Mouse (Mus musculus) heart, embryonic 11.5 days (tissue): ENCODE data around the gene Plcd3. TPM values are rescaled to one million over a fixed set of nuclear protein-coding genes. Genes with fewer than 3 reads are reported as not detected.

Experiments used
- ATAC-seq: fragments of 200-750 bp; cut with Nextera tagmentation; replicated peaks from 2 replicates; pipeline ENCODE4 v1.8.0; 2017; ENCODE audit warnings: moderate library complexity; ENCODE audit not compliant: insufficient number of reproducible peaks, low FRiP score, low TSS enrichment
- H3K27ac ChIP-seq: fragments of 300-500 bp; sonication (generic); 2 replicates; pipeline ENCODE4 v1.5.1; 2014; ENCODE audit warnings: mild to moderate bottlenecking, low read depth, low read length
- H3K27me3 ChIP-seq: fragments of 300-500 bp; sonication (generic); 2 replicates; pipeline ENCODE4 v1.6.1; 2014; ENCODE audit warnings: mild to moderate bottlenecking, low read length, mixed read lengths; ENCODE audit not compliant: control insufficient read depth, insufficient read depth
- H3K36me3 ChIP-seq: fragments of 300-500 bp; sonication (generic); 2 replicates; pipeline ENCODE4 v1.6.1; 2014; ENCODE audit warnings: mild to moderate bottlenecking, low read length, moderate library complexity, mixed read lengths; ENCODE audit not compliant: control insufficient read depth, insufficient read depth
- H3K4me1 ChIP-seq: fragments of 300-500 bp; sonication (generic); 2 replicates; pipeline ENCODE4 v1.6.1; 2014; ENCODE audit warnings: low read length; ENCODE audit not compliant: control insufficient read depth, insufficient read depth
- H3K4me2 ChIP-seq: fragments of 300-500 bp; sonication (generic); 2 replicates; pipeline ENCODE4 v1.6.1; 2014; ENCODE audit warnings: mild to moderate bottlenecking, moderate library complexity
- H3K4me3 ChIP-seq: fragments of 300-500 bp; sonication (generic); 2 replicates; pipeline ENCODE4 v1.5.1; 2014; ENCODE audit warnings: low read depth, low read length
- H3K9ac ChIP-seq: fragments of 300-500 bp; sonication (generic); 2 replicates; pipeline ENCODE4 v1.6.1; 2014; ENCODE audit warnings: mild to moderate bottlenecking, low read depth, low read length, moderate library complexity
- H3K9me3 ChIP-seq: fragments of 300-500 bp; sonication (generic); replicated peaks from 2 replicates; pipeline ENCODE4 v1.6.1; 2016; ENCODE audit warnings: low read length; ENCODE audit not compliant: control insufficient read depth
- WGBS: fragments of 180-500 bp; shearing (Covaris S2); extraction: QIAGEN DNeasy Blood & Tissue Kit; methylation state at CpG from one replicate; pipeline ENCODE4 v1.1.7; 2014; ENCODE audit not compliant: insufficient replicate concordance; 5-methylcytosine and 5-hydroxymethylcytosine counted together
- polyA plus RNA-seq: library from polyadenylated mRNA; unstranded; fragments of >200 nt; fragmentation: Nextera tagmentation; extraction: Ambion mirVana; gene quantifications from 2 replicates; pipeline ENCODE4 v1.2.1, GENCODE M21; 2014

Plcd3 gene
- polyA plus RNA-seq, 1 experiment from 2014 or later: 3.5 TPM

DNA sequence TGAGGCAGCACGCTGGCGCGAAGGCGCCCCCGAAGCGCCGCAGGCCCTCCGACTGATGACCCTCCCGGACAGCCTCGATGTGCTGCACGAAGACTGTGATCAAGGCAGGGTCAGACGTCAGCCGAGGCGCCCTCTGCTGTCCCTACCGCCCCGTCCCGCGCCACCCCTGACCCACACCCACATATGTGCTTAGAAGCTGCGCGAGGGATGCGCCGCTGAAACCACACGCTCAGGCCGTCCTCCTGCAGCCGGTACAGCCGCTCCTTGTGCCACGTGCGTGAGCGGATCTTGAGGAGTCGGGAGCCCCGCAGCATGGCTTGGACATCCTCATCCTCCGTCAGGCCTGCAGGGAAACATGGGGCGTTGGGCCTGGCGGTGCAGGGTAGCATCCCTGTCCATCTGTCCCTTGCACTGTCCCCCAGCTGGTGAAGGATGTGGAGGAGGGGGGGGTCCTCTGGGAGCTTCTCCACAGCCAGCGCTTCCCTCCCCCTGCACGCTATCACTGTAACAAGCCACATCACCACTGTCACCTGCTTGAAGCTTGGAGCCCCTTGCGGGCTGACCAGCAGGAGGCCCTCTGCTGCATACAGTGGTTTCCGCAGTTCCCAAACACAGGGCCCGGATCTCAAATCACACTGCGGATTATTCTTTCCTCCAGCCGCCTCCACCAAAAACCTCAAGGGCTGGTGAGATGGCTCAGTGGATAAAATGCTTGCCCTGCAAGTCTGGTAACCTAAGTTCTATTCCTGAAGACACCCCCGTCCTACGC lies 21.0 kb downstream of the Plcd3 start:
- Histone ChIP-seq H3K27me3 (peaks cover 3% of the 10 kb centered on the region), H3K4me1 (peaks cover 9% of the 10 kb centered on the region), H3K27ac (no peak overlapping the region), H3K9ac (peak overlapping the region; percentile 58), H3K4me3 (peak overlapping the region; percentile 44), H3K36me3 (no peaks in the 10 kb centered on the region), H3K9me3 (no peaks in the 10 kb centered on the region), H3K4me2 (peak overlapping the region; percentile 61)
- 1% methylated on average over 43 of the region's 43 CpGs for WGBS
- ATAC-seq: no peak; the same call in 1 of the 2 replicates

- 74% methylated on average over 11 of the region's 11 CpGs for WGBS
Observed at GRCm38 (mm10) chr11:103078131-103078530, 23.3 kb downstream of the Plcd3 start.

GRCm38 (mm10) chr11:103076581-103076980 lies 24.9 kb downstream of the Plcd3 start:
- Histone ChIP-seq H3K27me3 (peaks cover 3% of the 10 kb centered on the region), H3K9me3 (no peaks in the 10 kb centered on the region)
- no peak for ATAC-seq

More at GRCm38 (mm10) chr11:103078131-103078530, 23.3 kb downstream of the Plcd3 start:
- no peak for ATAC-seq
- no peak overlapping the region for H3K27ac ChIP-seq
- no peak overlapping the region for H3K4me3 ChIP-seq
- H3K27me3 ChIP-seq: peaks cover 3% of the 10 kb centered on the region
- H3K9ac ChIP-seq: no peak overlapping the region
- H3K4me1 ChIP-seq: peaks cover 24% of the 10 kb centered on the region
- no peak overlapping the region for H3K4me2 ChIP-seq
- no peaks in the 10 kb centered on the region for H3K9me3 ChIP-seq
- no peaks in the 10 kb centered on the region for H3K36me3 ChIP-seq

DNA sequence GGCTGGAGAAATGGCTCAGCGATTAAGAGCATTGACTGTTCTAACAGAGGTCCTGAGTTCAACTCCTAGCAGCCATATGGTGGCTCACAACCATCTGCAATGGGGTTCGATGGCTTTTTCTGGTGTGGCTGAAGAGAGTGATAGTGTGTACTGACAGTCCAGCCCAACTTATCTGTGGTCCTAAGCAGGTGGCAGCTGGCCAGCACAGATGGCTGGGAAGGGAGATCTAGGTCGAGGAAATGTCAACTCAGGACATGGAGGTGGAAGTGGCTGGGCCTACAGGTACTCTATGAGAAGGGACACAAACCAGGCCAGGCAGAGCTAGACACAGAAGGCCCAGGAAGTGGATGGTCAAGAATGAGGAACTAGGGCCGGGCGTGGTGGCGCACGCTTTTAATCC lies 25.4 kb downstream of the Plcd3 start:
- WGBS: 83% methylated on average over 7 of the region's 7 CpGs
- peaks cover 22% of the 10 kb centered on the region for H3K4me1 ChIP-seq
- H3K4me3 ChIP-seq: no peak overlapping the region
- no peak overlapping the region for H3K4me2 ChIP-seq
- ATAC-seq: no peak
- no peaks in the 10 kb centered on the region for H3K9me3 ChIP-seq
- no peaks in the 10 kb centered on the region for H3K36me3 ChIP-seq
- H3K27ac ChIP-seq: no peak overlapping the region
- H3K27me3 ChIP-seq: peaks cover 3% of the 10 kb centered on the region
- no peak overlapping the region for H3K9ac ChIP-seq

More at GRCm38 (mm10) chr11:103076581-103076980, 24.9 kb downstream of the Plcd3 start:
- Histone ChIP-seq H3K27ac (no peak overlapping the region), H3K9ac (no peak overlapping the region), H3K4me1 (peaks cover 24% of the 10 kb centered on the region), H3K4me3 (no peak overlapping the region), H3K4me2 (no peak overlapping the region), H3K36me3 (no peaks in the 10 kb centered on the region)
- 78% methylated on average over 8 of the region's 8 CpGs for WGBS

DNA sequence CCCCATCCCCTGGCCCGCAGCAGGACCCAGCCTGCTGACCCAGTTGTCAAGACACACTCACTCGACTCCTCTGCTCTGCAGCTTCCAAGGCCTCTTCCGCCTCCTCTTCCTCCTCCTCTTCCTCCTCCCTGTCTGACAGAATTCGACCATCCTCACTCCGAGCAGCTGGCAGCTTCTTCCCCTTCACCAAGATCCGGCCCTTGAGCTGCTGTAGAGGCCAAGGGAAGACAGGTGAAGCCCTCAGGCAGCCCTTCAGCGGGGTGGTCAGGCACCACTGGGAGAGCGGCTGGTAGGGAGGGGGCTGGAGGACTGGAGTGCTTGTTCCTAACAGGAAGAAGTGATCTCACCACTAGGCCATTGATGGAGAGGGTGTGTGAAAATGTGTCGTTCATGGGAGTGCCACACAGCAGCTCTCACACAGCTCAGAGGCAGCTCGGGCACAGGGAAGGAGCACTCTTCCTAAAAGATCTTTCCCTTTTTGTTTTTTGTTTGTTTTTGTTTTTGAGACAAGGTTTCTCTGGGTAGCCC lies 26.6 kb downstream of the Plcd3 start:
- no peak overlapping the region for H3K27ac ChIP-seq
- no peak for ATAC-seq
- no peaks in the 10 kb centered on the region for H3K9me3 ChIP-seq
- H3K4me3 ChIP-seq: no peak overlapping the region
- peaks cover 15% of the 10 kb centered on the region for H3K4me1 ChIP-seq
- no peak overlapping the region for H3K9ac ChIP-seq
- peak overlapping the region; percentile 34 for H3K4me2 ChIP-seq
- 13% methylated on average over 10 of the region's 10 CpGs for WGBS
- H3K27me3 ChIP-seq: no peaks in the 10 kb centered on the region; the same call in 1 of the 2 replicates
- no peaks in the 10 kb centered on the region for H3K36me3 ChIP-seq

DNA sequence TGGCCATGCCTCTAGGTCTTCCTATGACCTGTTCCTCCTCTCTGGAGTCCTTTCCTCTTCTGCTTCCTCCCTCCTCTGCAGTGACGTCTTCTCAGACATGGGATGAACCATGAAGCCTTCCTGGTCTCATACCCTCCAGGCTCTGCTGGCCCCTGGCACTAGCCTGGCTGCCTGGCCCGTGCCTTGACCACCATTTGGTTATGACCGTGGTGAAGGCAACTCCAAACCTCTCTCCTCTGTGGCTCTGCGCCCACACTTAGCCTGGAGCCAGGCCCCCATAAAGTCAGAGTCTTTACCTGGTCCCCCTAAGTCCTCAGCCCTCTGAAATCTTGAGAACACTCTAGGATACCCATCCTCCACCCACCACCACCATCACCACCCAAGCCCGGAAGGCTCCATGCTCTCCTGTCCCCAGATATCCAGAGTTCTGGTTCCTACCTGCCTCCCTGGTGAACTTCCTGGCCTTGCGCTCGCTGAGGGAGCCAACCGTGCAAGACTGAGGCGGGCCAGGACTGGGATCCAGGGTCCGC lies 27.3 kb downstream of the Plcd3 start:
- peaks cover 15% of the 10 kb centered on the region for H3K4me1 ChIP-seq
- WGBS: 53% methylated on average over 10 of the region's 10 CpGs
- H3K27ac ChIP-seq: no peak overlapping the region
- no peak for ATAC-seq
- H3K27me3 ChIP-seq: no peaks in the 10 kb centered on the region
- no peak overlapping the region for H3K4me3 ChIP-seq
- H3K4me2 ChIP-seq: peak overlapping the region; percentile 34
- H3K36me3 ChIP-seq: no peaks in the 10 kb centered on the region
- H3K9me3 ChIP-seq: no peaks in the 10 kb centered on the region
- 0 out of 2 replicates have a peak overlapping the region, but pooled peaks have one; percentile 10 for H3K9ac ChIP-seq

DNA sequence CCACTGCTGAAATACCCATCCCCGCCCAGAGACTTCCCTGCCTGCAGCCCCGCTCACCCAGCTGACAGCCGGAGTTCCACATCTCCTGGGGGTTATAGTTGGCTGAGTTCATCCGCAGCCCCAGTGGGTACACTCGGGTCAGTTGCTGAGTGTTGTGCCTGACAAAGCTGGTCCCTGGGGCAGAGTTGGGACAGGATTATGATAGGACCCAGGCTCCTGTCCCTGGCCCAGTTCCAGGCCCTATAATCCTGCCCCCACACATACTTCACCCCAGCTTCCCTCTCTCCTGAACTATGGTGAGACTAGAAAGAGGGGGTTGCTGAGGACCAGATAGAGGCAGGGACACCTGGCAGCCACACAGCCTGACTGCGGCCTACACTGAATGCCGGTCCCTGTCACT lies 27.8 kb downstream of the Plcd3 start:
- Histone ChIP-seq H3K4me2 (no peak overlapping the region), H3K27ac (no peak overlapping the region), H3K36me3 (no peaks in the 10 kb centered on the region), H3K4me3 (no peak overlapping the region), H3K9me3 (no peaks in the 10 kb centered on the region), H3K9ac (no peak overlapping the region), H3K27me3 (no peaks in the 10 kb centered on the region), H3K4me1 (peaks cover 15% of the 10 kb centered on the region)
- WGBS: 84% methylated on average over 7 of the region's 7 CpGs
- ATAC-seq: no peak

DNA sequence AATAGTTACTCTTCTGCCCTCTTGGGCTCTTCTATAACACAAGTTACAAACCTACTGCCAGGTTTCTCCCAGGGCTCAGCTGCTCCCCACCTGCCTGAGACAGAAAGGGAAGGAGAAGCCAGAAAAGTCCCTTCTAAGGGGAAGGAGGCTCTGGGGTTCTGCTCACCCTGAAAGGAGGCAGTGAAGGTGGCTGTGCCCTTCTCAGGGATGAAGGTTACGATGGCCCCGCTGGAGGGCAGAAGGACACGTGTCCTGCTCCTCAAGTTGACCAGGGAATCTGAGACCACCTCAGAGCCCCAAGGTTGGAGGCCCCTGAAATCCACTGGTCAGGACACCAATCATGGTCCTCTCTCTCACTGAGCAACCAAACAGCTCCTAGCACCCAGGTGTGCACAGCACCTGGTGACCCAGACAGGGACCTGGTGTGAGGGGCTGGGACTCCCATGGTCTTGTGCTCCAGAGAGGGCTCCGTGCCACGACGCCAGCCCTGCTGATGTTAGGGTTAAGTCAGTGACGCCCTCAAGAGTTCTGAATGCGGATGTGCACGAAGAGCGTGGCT lies 31.1 kb downstream of the Plcd3 start:
- WGBS: 88% methylated on average over 10 of the region's 10 CpGs
- Histone ChIP-seq H3K27me3 (no peaks in the 10 kb centered on the region), H3K4me1 (peaks cover 21% of the 10 kb centered on the region), H3K4me2 (no peak overlapping the region), H3K27ac (no peak overlapping the region), H3K9me3 (no peaks in the 10 kb centered on the region), H3K36me3 (peaks cover 10% of the 10 kb centered on the region), H3K4me3 (no peak overlapping the region), H3K9ac (no peak overlapping the region)
- no peak for ATAC-seq
